Mouse (Mus musculus): ENCODE results near the gene Dtnbp1. TPM values are rescaled to one million over a fixed set of nuclear protein-coding genes. Genes with fewer than 3 reads are reported as not detected.
A peak's percentile ranks its signal among the peaks of the same experiment; 100 is the strongest.

Dtnbp1 gene
- polyA plus RNA-seq, 2 experiments = 58.2 to 69.2 TPM

- TF ChIP-seq POLR2A (IDR thresholded peaks at IDR 0.05; ENCODE audit: borderline replicate concordance, extremely low read depth, insufficient read depth, insufficient read length) = no peak
- DNase-seq (ENCODE audit: low spot score) = no peak
- H3K4me3 ChIP-seq (replicated peaks; ENCODE audit: low read length) = no peak overlapping the region
- ATAC-seq (ENCODE audit: low FRiP score, low read depth) = no peak
- 60% methylated on average over 5 of the region's 5 CpGs for WGBS
- no peaks in the 10 kb centered on the region for H3K27me3 ChIP-seq (ENCODE audit: control insufficient read depth, insufficient read depth, low read length)
- no peak overlapping the region; the same call in 1 of the 2 replicates for H3K4me2 ChIP-seq (replicated peaks; ENCODE audit: low read depth, low read length, severe bottlenecking)
- H3K9ac ChIP-seq (ENCODE audit: low read depth, low read length, severe bottlenecking) = no peak overlapping the region
- H3K36me3 ChIP-seq (ENCODE audit: control insufficient read depth, insufficient read depth, low read length) = peaks cover 9% of the 10 kb centered on the region
- no peaks in the 10 kb centered on the region for H3K9me3 ChIP-seq (ENCODE audit: control insufficient read depth, low read length)
- H3K27ac ChIP-seq (replicated peaks; ENCODE audit: low read depth, low read length) = no peak overlapping the region
- peaks cover 9% of the 10 kb centered on the region; the same call in 1 of the 2 replicates for H3K4me1 ChIP-seq (ENCODE audit: control insufficient read depth, insufficient read depth, low read length)
Measured at GRCm38 (mm10) chr13:45003026-45003425, 1.1 kb upstream of the Dtnbp1 start.

- Histone ChIP-seq H3K4me3 (replicated peaks; ENCODE audit: low read length) (peak overlapping the region; percentile 86), H3K27me3 (ENCODE audit: control insufficient read depth, insufficient read depth, low read length) (no peaks in the 10 kb centered on the region), H3K9me3 (ENCODE audit: control insufficient read depth, low read length) (no peaks in the 10 kb centered on the region), H3K4me2 (replicated peaks; ENCODE audit: low read depth, low read length, severe bottlenecking) (peak overlapping the region; percentile 77), H3K27ac (replicated peaks; ENCODE audit: low read depth, low read length) (peak overlapping the region; percentile 74), H3K4me1 (ENCODE audit: control insufficient read depth, insufficient read depth, low read length) (peaks cover 9% of the 10 kb centered on the region; the same call in 1 of the 2 replicates), H3K9ac (ENCODE audit: low read depth, low read length, severe bottlenecking) (peak overlapping the region; percentile 83), H3K36me3 (ENCODE audit: control insufficient read depth, insufficient read depth, low read length) (peaks cover 9% of the 10 kb centered on the region)
- TF ChIP-seq POLR2A (IDR thresholded peaks at IDR 0.05; ENCODE audit: borderline replicate concordance, extremely low read depth, insufficient read depth, insufficient read length) = no peak
- WGBS = under 1% methylated on average over 34 of the region's 52 CpGs
- peak; percentile 69 for ATAC-seq (ENCODE audit: low FRiP score, low read depth)
- peak; percentile 53 for DNase-seq (ENCODE audit: low spot score)
Measured at GRCm38 (mm10) chr13:45001228-45001910, 578 bp downstream of the Dtnbp1 start.

- Histone ChIP-seq H3K4me2 (replicated peaks; ENCODE audit: low read depth, low read length, severe bottlenecking) (peak overlapping the region; percentile 77), H3K27me3 (ENCODE audit: control insufficient read depth, insufficient read depth, low read length) (no peaks in the 10 kb centered on the region), H3K4me3 (replicated peaks; ENCODE audit: low read length) (peak overlapping the region; percentile 86), H3K27ac (replicated peaks; ENCODE audit: low read depth, low read length) (no peak overlapping the region), H3K36me3 (ENCODE audit: control insufficient read depth, insufficient read depth, low read length) (peaks cover 9% of the 10 kb centered on the region), H3K4me1 (ENCODE audit: control insufficient read depth, insufficient read depth, low read length) (peaks cover 9% of the 10 kb centered on the region; the same call in 1 of the 2 replicates), H3K9me3 (ENCODE audit: control insufficient read depth, low read length) (no peaks in the 10 kb centered on the region), H3K9ac (ENCODE audit: low read depth, low read length, severe bottlenecking) (peak overlapping the region; percentile 83)
- TF ChIP-seq POLR2A (IDR thresholded peaks at IDR 0.05; ENCODE audit: borderline replicate concordance, extremely low read depth, insufficient read depth, insufficient read length) = no peak
- 23% methylated on average over 7 of the region's 7 CpGs for WGBS
- ATAC-seq (ENCODE audit: low FRiP score, low read depth) (no peak), DNase-seq (ENCODE audit: low spot score) (peak; percentile 50)
Measured at GRCm38 (mm10) chr13:45000836-45001227, 1.1 kb downstream of the Dtnbp1 start.

- 87% methylated on average over 12 of the region's 12 CpGs for WGBS
- Histone ChIP-seq H3K4me3 (replicated peaks; ENCODE audit: low read length) (no peak overlapping the region), H3K9me3 (ENCODE audit: control insufficient read depth, low read length) (no peaks in the 10 kb centered on the region), H3K27me3 (ENCODE audit: control insufficient read depth, insufficient read depth, low read length) (no peaks in the 10 kb centered on the region), H3K4me1 (ENCODE audit: control insufficient read depth, insufficient read depth, low read length) (peaks cover 9% of the 10 kb centered on the region; the same call in 1 of the 2 replicates), H3K36me3 (ENCODE audit: control insufficient read depth, insufficient read depth, low read length) (peaks cover 9% of the 10 kb centered on the region), H3K27ac (replicated peaks; ENCODE audit: low read depth, low read length) (no peak overlapping the region), H3K9ac (ENCODE audit: low read depth, low read length, severe bottlenecking) (no peak overlapping the region), H3K4me2 (replicated peaks; ENCODE audit: low read depth, low read length, severe bottlenecking) (no peak overlapping the region)
- no peak for TF ChIP-seq POLR2A (IDR thresholded peaks at IDR 0.05; ENCODE audit: borderline replicate concordance, extremely low read depth, insufficient read depth, insufficient read length)
- DNase-seq (ENCODE audit: low spot score) (no peak), ATAC-seq (ENCODE audit: low FRiP score, low read depth) (no peak)
Measured at GRCm38 (mm10) chr13:44999211-44999610, 2.7 kb downstream of the Dtnbp1 start.

- TF ChIP-seq POLR2A (IDR thresholded peaks at IDR 0.05; ENCODE audit: borderline replicate concordance, extremely low read depth, insufficient read depth, insufficient read length) = no peak
- Histone ChIP-seq H3K36me3 (ENCODE audit: control insufficient read depth, insufficient read depth, low read length) (peaks cover 9% of the 10 kb centered on the region), H3K4me3 (replicated peaks; ENCODE audit: low read length) (no peak overlapping the region), H3K9me3 (ENCODE audit: control insufficient read depth, low read length) (no peaks in the 10 kb centered on the region), H3K27ac (replicated peaks; ENCODE audit: low read depth, low read length) (no peak overlapping the region), H3K27me3 (ENCODE audit: control insufficient read depth, insufficient read depth, low read length) (no peaks in the 10 kb centered on the region), H3K9ac (ENCODE audit: low read depth, low read length, severe bottlenecking) (no peak overlapping the region), H3K4me1 (ENCODE audit: control insufficient read depth, insufficient read depth, low read length) (peaks cover 16% of the 10 kb centered on the region), H3K4me2 (replicated peaks; ENCODE audit: low read depth, low read length, severe bottlenecking) (no peak overlapping the region)
- 88% methylated on average over 5 of the region's 5 CpGs for WGBS
- ATAC-seq (ENCODE audit: low FRiP score, low read depth) = no peak
- DNase-seq (ENCODE audit: low spot score) = no peak
Measured at GRCm38 (mm10) chr13:44996339-44996738, 5.6 kb downstream of the Dtnbp1 start.

Measured in limb, embryonic 14.5 days (tissue).